Mouse (Mus musculus) liver, embryonic 13.5 days (tissue): ENCODE measurements around the gene Smox. TPM values are rescaled to one million over a fixed set of nuclear protein-coding genes. Genes with fewer than 3 reads are reported as not detected.

Experiments used
- ATAC-seq: fragments of 200-750 bp; cut with Nextera tagmentation; 2 replicates; pipeline ENCODE4 v1.8.0; 2017; ENCODE audit warnings: low read depth, mild to moderate bottlenecking, moderate number of reproducible peaks, moderate library complexity
- DNase-seq: peaks from one replicate; pipeline ENCODE4 v3.0.0; 2022
- H3K27ac ChIP-seq: fragments of 300-500 bp; sonication (generic); 2 replicates; pipeline ENCODE4 v1.5.1; 2015; ENCODE audit warnings: moderate library complexity, mild to moderate bottlenecking, inconsistent platforms
- H3K27me3 ChIP-seq: fragments of 300-500 bp; sonication (generic); 2 replicates; pipeline ENCODE4 v1.6.1; 2015; ENCODE audit warnings: mild to moderate bottlenecking, inconsistent platforms
- H3K36me3 ChIP-seq: fragments of 300-500 bp; sonication (generic); 2 replicates; pipeline ENCODE4 v1.6.1; 2015; ENCODE audit warnings: mild to moderate bottlenecking, inconsistent platforms
- H3K4me1 ChIP-seq: fragments of 300-500 bp; sonication (generic); replicated peaks from 2 replicates; pipeline ENCODE4 v1.6.1; 2015; ENCODE audit warnings: inconsistent platforms
- H3K4me2 ChIP-seq: fragments of 300-500 bp; sonication (generic); 2 replicates; pipeline ENCODE4 v1.6.1; 2015; ENCODE audit warnings: inconsistent platforms, mild to moderate bottlenecking, moderate library complexity
- H3K4me3 ChIP-seq: fragments of 300-500 bp; sonication (generic); replicated peaks from 2 replicates; pipeline ENCODE4 v1.5.1; 2015; ENCODE audit warnings: mild to moderate bottlenecking, inconsistent platforms
- H3K9ac ChIP-seq: fragments of 300-500 bp; sonication (generic); 2 replicates; pipeline ENCODE4 v1.6.1; 2015; ENCODE audit warnings: mild to moderate bottlenecking, inconsistent platforms
- H3K9me3 ChIP-seq: fragments of 300-500 bp; sonication (generic); replicated peaks from 2 replicates; pipeline ENCODE4 v1.6.1; 2016; ENCODE audit warnings: inconsistent platforms
- WGBS: fragments of 180-500 bp; shearing (Covaris S2); methylation state at CpG from one replicate; pipeline ENCODE4 v1.1.7; 2015; ENCODE audit not compliant: insufficient replicate concordance; 5-methylcytosine and 5-hydroxymethylcytosine counted together
- polyA plus RNA-seq: library from polyadenylated mRNA; unstranded; fragments of >200 nt; fragmentation: Nextera tagmentation; extraction: Ambion mirVana; gene quantifications from 2 replicates; pipeline ENCODE4 v1.2.1, GENCODE M21; 2015

Smox gene
- polyA plus RNA-seq, 1 experiment from 2014 or later, result 109 TPM

GRCm38 (mm10) chr2:131514055-131514621 lies 22.8 kb downstream of the Smox start:
- H3K4me1 ChIP-seq, result peaks cover 80% of the 10 kb centered on the region
- DNase-seq (no peak), ATAC-seq (no peak)
- no peaks in the 10 kb centered on the region for H3K27me3 ChIP-seq
- H3K36me3 ChIP-seq, result peaks cover 59% of the 10 kb centered on the region
- H3K4me2 ChIP-seq, result no peak overlapping the region
- peak overlapping the region; percentile 19; the same call in 1 of the 2 replicates for H3K27ac ChIP-seq
- H3K9me3 ChIP-seq, result no peaks in the 10 kb centered on the region
- WGBS, result 67% methylated on average over 4 of the region's 4 CpGs
- no peak overlapping the region for H3K9ac ChIP-seq
- H3K4me3 ChIP-seq, result no peak overlapping the region

GRCm38 (mm10) chr2:131517550-131517949 lies 26.3 kb downstream of the Smox start:
- no peaks in the 10 kb centered on the region for H3K27me3 ChIP-seq
- H3K4me2 ChIP-seq, result peak overlapping the region; percentile 52; the same call in 1 of the 2 replicates
- peaks cover 80% of the 10 kb centered on the region for H3K36me3 ChIP-seq
- 0 out of 2 replicates have a peak overlapping the region, but pooled peaks have one; percentile 42 for H3K9ac ChIP-seq
- 86% methylated on average over 4 of the region's 4 CpGs for WGBS
- DNase-seq (no peak), ATAC-seq (no peak)
- H3K27ac ChIP-seq, result peak overlapping the region; percentile 78
- H3K4me3 ChIP-seq, result no peak overlapping the region
- peaks cover 59% of the 10 kb centered on the region for H3K4me1 ChIP-seq
- no peaks in the 10 kb centered on the region for H3K9me3 ChIP-seq

GRCm38 (mm10) chr2:131518790-131519189 lies 27.5 kb downstream of the Smox start:
- peak overlapping the region; percentile 52 for H3K4me2 ChIP-seq
- no peaks in the 10 kb centered on the region for H3K9me3 ChIP-seq
- DNase-seq (peak; percentile 75), ATAC-seq (peak; percentile 96)
- H3K9ac ChIP-seq, result peak overlapping the region; percentile 42
- peaks cover 86% of the 10 kb centered on the region for H3K36me3 ChIP-seq
- H3K27ac ChIP-seq, result peak overlapping the region; percentile 78
- H3K4me1 ChIP-seq, result peaks cover 47% of the 10 kb centered on the region
- no peaks in the 10 kb centered on the region for H3K27me3 ChIP-seq
- WGBS, result 9% methylated on average over 3 of the region's 3 CpGs
- peak overlapping the region; percentile 7; the same call in 1 of the 2 replicates for H3K4me3 ChIP-seq

- H3K4me2 ChIP-seq, result no peak overlapping the region
- no peak overlapping the region for H3K4me3 ChIP-seq
- peaks cover 31% of the 10 kb centered on the region for H3K4me1 ChIP-seq
- no peak overlapping the region for H3K27ac ChIP-seq
- H3K27me3 ChIP-seq, result no peaks in the 10 kb centered on the region
- no peaks in the 10 kb centered on the region for H3K9me3 ChIP-seq
- peaks cover 87% of the 10 kb centered on the region for H3K36me3 ChIP-seq
- 94% methylated on average over 19 of the region's 19 CpGs for WGBS
- DNase-seq (no peak), ATAC-seq (no peak)
- no peak overlapping the region for H3K9ac ChIP-seq
Observed at GRCm38 (mm10) chr2:131520743-131521142, 29.4 kb downstream of the Smox start.

- WGBS, result 31% methylated on average over 3 of the region's 3 CpGs
- Histone ChIP-seq H3K27ac (no peak overlapping the region), H3K9me3 (no peaks in the 10 kb centered on the region), H3K4me3 (no peak overlapping the region), H3K4me2 (no peak overlapping the region), H3K27me3 (0 out of 2 replicates have a peak, but pooled peaks cover 9% of the 10 kb centered on the region), H3K36me3 (peaks cover 47% of the 10 kb centered on the region), H3K9ac (no peak overlapping the region), H3K4me1 (peaks cover 8% of the 10 kb centered on the region)
- ATAC-seq (peak; percentile 53; the same call in 1 of the 2 replicates), DNase-seq (peak; percentile 28)
Observed at GRCm38 (mm10) chr2:131527061-131527460, 35.8 kb downstream of the Smox start.

GRCm38 (mm10) chr2:131529898-131530622 lies 38.8 kb downstream of the Smox start:
- no peak overlapping the region; the same call in 1 of the 2 replicates for H3K4me2 ChIP-seq
- ATAC-seq, result peak; percentile 22

GRCm38 (mm10) chr2:131530623-131531008 lies 39.3 kb downstream of the Smox start:
- Histone ChIP-seq H3K4me2 (no peak overlapping the region), H3K4me3 (no peak overlapping the region), H3K9me3 (no peaks in the 10 kb centered on the region), H3K9ac (no peak overlapping the region), H3K4me1 (peaks cover 8% of the 10 kb centered on the region), H3K27me3 (peaks cover 15% of the 10 kb centered on the region; the same call in 1 of the 2 replicates), H3K36me3 (peaks cover 13% of the 10 kb centered on the region), H3K27ac (no peak overlapping the region)
- WGBS, result 18% methylated on average over 9 of the region's 9 CpGs
- DNase-seq (peak; percentile 37), ATAC-seq (no peak)

More at GRCm38 (mm10) chr2:131529898-131530622, 38.8 kb downstream of the Smox start:
- peaks cover 8% of the 10 kb centered on the region for H3K4me1 ChIP-seq
- H3K4me3 ChIP-seq, result no peak overlapping the region
- peak; percentile 50 for DNase-seq
- 27% methylated on average over 11 of the region's 11 CpGs for WGBS
- H3K9ac ChIP-seq, result no peak overlapping the region
- H3K27ac ChIP-seq, result no peak overlapping the region
- H3K9me3 ChIP-seq, result no peaks in the 10 kb centered on the region
- peaks cover 13% of the 10 kb centered on the region; the same call in 1 of the 2 replicates for H3K27me3 ChIP-seq
- H3K36me3 ChIP-seq, result peaks cover 18% of the 10 kb centered on the region

GRCm38 (mm10) chr2:131531271-131531670 lies 40.0 kb downstream of the Smox start:
- no peak for DNase-seq
- H3K9ac ChIP-seq, result no peak overlapping the region
- no peak overlapping the region for H3K4me3 ChIP-seq
- peaks cover 8% of the 10 kb centered on the region for H3K4me1 ChIP-seq
- ATAC-seq, result no peak
- H3K27ac ChIP-seq, result no peak overlapping the region
- peaks cover 7% of the 10 kb centered on the region for H3K36me3 ChIP-seq
- H3K27me3 ChIP-seq, result peaks cover 15% of the 10 kb centered on the region; the same call in 1 of the 2 replicates
- no peak overlapping the region for H3K4me2 ChIP-seq
- 77% methylated on average over 7 of the region's 7 CpGs for WGBS
- no peaks in the 10 kb centered on the region for H3K9me3 ChIP-seq

- Histone ChIP-seq H3K9ac (no peak overlapping the region), H3K4me1 (peaks cover 4% of the 10 kb centered on the region), H3K4me3 (no peak overlapping the region), H3K27ac (no peak overlapping the region), H3K27me3 (peaks cover 6% of the 10 kb centered on the region; the same call in 1 of the 2 replicates), H3K4me2 (no peak overlapping the region), H3K36me3 (no peaks in the 10 kb centered on the region), H3K9me3 (no peaks in the 10 kb centered on the region)
- 46% methylated on average over 5 of the region's 5 CpGs for WGBS
- no peak for DNase-seq
- ATAC-seq, result no peak
Observed at GRCm38 (mm10) chr2:131535168-131535567, 43.9 kb downstream of the Smox start.

GRCm38 (mm10) chr2:131538341-131538740 lies 47.0 kb downstream of the Smox start:
- no peak overlapping the region for H3K4me3 ChIP-seq
- DNase-seq (no peak), ATAC-seq (no peak)
- WGBS, result 62% methylated on average over 7 of the region's 7 CpGs
- H3K4me2 ChIP-seq, result no peak overlapping the region
- no peak overlapping the region for H3K27ac ChIP-seq
- no peaks in the 10 kb centered on the region for H3K9me3 ChIP-seq
- no peaks in the 10 kb centered on the region for H3K4me1 ChIP-seq
- no peaks in the 10 kb centered on the region for H3K36me3 ChIP-seq
- no peak overlapping the region for H3K9ac ChIP-seq
- H3K27me3 ChIP-seq, result peaks cover 3% of the 10 kb centered on the region; the same call in 1 of the 2 replicates

GRCm38 (mm10) chr2:131539780-131540179 lies 48.5 kb downstream of the Smox start:
- no peak overlapping the region for H3K9ac ChIP-seq
- H3K4me3 ChIP-seq, result no peak overlapping the region
- no peak for DNase-seq
- no peak for ATAC-seq
- H3K36me3 ChIP-seq, result no peaks in the 10 kb centered on the region
- peaks cover 14% of the 10 kb centered on the region for H3K27me3 ChIP-seq
- 58% methylated on average over 6 of the region's 6 CpGs for WGBS
- H3K4me1 ChIP-seq, result no peaks in the 10 kb centered on the region
- H3K4me2 ChIP-seq, result no peak overlapping the region
- H3K27ac ChIP-seq, result no peak overlapping the region
- no peaks in the 10 kb centered on the region for H3K9me3 ChIP-seq
